Mouse (Mus musculus) thymus, adult 2 months (tissue): ENCODE measurements around the gene Lrrc10.

ENCODE experiments used
- CTCF ChIP-seq: fragments of 200-500 bp; IDR thresholded peaks from 2 replicates; pipeline ENCODE4 v1.5.1; 2012; ENCODE audit warnings: mild to moderate bottlenecking, control low read depth, low read length, moderate library complexity, borderline replicate concordance; ENCODE audit not compliant: control insufficient read depth, poor library complexity, insufficient read depth; ENCODE audit errors: extremely low read depth
- POLR2A ChIP-seq: fragments of 200-500 bp; IDR thresholded peaks from 2 replicates; pipeline ENCODE4 v1.6.1; 2012; ENCODE audit warnings: mild to moderate bottlenecking, low read length, control low read depth, moderate library complexity; ENCODE audit not compliant: control insufficient read depth, poor library complexity, insufficient read depth; ENCODE audit errors: extremely low read depth

DNA sequence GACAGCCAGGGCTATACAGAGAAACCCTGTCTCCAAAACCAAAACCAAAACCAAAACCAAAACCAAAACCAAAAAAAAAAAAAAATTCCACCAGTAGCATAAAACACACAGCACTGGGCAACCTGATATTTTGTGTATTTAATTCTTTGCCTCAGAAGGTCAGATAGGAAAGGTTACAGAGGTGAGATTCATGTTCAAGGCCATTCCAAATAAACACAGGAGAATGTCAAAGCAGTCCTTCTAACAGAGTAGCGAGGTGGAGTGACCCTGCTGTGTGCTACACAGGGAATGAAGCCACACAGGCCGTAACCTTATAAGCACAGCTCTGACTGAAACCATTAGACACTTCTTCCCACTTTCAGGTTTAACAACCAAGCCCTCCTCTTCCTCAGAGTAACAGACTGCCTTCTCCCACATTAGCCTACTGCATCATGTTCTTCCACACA lies 36.8 kb downstream of the Lrrc10 start:
- TF ChIP-seq POLR2A (no peak), CTCF (no peak)
